Mouse (Mus musculus) lung, postnatal 0 days (tissue): ENCODE results near the gene Dlg2.

Experiments used
- CTCF ChIP-seq: IDR thresholded peaks from 2 replicates; pipeline ENCODE4 v1.5.1; 2016; ENCODE audit warnings: antibody characterized with exemption, mild to moderate bottlenecking
- EP300 ChIP-seq: IDR thresholded peaks from 2 replicates; pipeline ENCODE4 v1.6.1; 2016; ENCODE audit warnings: antibody characterized with exemption, mild to moderate bottlenecking, control low read depth

- TF ChIP-seq CTCF (no peak), EP300 (no peak)
These were observed 367.1 kb downstream of the Dlg2 start for GRCm38 (mm10) chr7:90843345-90844293.
